Mouse (Mus musculus) skeletal muscle tissue, adult 2 months (tissue): ENCODE measurements around the gene Gm21650.
"Not testable (repeated sequence)": the region's sequence is repeated elsewhere in the genome, so short reads cannot be mapped to it uniquely, and the experiment has no call there.

Experiments
- DNase-seq: peaks from one replicate; pipeline ENCODE4 v3.0.0-alpha.2; 2012; ENCODE audit warnings: low read depth, low spot score

Gene Gm21650

DNA sequence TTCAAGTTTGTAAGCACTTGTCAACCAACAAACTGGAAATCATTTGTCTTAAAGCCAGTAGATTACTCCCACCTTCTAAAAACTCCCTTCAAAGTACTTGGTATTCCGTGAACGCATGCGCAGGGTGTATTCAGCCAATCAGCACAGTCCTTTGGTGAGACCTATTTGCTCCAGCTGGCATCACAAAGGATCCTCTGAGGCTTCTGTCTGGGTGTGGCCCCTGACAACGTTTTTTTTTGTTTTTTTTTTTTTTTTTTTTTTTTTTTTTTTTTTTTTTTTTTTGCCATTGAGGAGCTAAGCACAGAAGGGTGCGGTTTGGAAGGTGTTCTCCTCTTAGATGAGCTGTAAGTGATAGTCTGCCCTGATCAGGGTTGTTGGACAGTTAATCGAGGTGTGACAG is at the start of gene Gm21650:
TSS of gene Gm21650 (plus strand) at position 301 of the 400 bp plus-strand sequence.
- DNase-seq = not testable (repeated sequence)
